Mouse (Mus musculus) hematopoietic multipotent progenitor cell, adult 10-12 weeks (in vitro differentiated cells): Measurements from ENCODE around the gene Kif4. TPM values are rescaled to one million over a fixed set of nuclear protein-coding genes. Genes with fewer than 3 reads are reported as not detected.

Source experiments
- polyA plus RNA-seq: library from polyadenylated mRNA; stranded (reverse); fragments of >175 nt; gene quantifications from 2 replicates; pipeline ENCODE4 v1.2.3, GENCODE M21; 2012; ENCODE audit warnings: low replicate concordance

The Kif4 gene
- polyA plus RNA-seq, result 0.55 and 1.2 TPM in 2 replicates

GRCm38 (mm10) chrX:100625546-100625801, at the start of gene Kif4:
Kif4 (plus strand) TSS chrX:100625737.

GRCm38 (mm10) chrX:100594791-100595190, 30.7 kb upstream of the Kif4 start, which contains the start of gene P2ry4:
P2ry4 (minus strand) TSS chrX:100594869.

DNA sequence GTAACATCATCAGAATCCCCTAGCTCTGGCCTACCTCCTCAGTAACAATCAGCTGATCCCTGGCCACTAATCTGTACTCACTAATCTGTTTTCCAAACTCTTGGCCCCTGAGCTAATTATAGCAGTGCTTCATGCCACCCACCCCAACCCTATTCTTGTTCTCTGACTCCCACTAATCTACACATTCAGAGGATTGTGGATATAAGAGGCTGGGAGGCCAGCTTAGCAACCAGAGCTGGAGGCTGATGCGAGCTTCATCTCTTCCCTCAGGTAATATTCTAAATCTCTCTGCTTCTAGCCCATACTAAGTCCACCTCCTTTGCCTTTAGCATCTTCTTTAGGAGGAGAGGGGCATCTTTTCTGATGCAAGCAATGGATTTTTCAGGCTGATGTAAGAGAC, 20.2 kb upstream of the Kif4 start, which contains the start of gene Arr3:
Gene Arr3 (plus strand): TSS at position 184 of the 400 bp plus-strand sequence.

DNA sequence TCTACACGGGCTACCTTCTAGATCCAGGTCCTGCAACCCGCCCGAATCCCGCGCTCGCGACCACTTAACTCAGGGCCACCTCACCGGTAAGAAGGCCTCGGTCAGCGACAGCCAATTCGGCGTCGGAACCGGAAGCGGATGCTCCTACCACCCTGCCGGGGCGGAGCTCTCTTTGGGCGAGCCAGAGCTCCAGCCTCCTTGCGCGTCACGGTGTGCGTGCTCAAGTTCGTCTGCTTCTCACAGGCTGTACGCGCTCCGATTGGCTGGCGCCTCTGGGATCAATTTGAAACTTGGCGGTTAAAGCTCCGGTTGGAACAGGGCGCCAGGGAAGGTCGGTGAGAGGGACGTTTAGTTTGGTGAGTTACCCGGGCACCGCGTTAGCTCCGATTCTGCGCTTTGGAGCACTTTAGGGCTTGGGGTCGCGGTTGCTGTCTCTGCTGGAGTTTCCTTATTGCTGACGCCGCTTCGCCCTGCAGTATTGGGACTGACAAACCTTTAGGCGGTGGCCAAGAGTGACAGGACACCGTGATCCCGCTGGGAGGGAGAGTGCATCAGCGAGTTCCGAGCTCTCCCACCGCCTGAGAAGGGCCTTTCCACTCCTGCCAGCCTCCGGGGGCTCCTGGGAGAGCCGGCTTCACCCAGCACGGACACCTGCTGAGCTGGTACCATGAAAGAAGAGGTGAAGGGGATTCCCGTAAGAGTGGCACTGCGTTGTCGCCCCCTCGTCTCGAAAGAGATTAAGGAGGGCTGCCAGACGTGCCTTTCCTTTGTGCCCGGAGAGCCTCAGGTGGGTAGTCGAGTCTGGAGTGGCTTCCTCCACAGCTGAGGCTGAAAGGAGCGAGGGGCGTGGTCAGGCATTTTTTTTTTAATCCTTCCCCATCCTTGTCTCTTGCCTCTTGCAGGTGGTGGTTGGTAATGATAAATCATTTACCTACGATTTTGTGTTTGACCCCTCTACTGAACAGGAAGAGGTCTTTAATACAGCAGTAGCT, 561 bp downstream of the Kif4 start, which contains the start of gene Pdzd11:
Gene Pdzd11 (minus strand): TSS at position 767 of the 992 bp plus-strand sequence.

GRCm38 (mm10) chrX:100729665-100730188, 104.2 kb downstream of the Kif4 start, which contains the start of gene Gdpd2:
Gdpd2 (plus strand) TSS chrX:100729873.

GRCm38 (mm10) chrX:100767181-100767884, 141.8 kb downstream of the Kif4 start, which contains the start of gene Dlg3:
Dlg3 (plus strand) TSS chrX:100767722.

Other genes with a start within 250 kb of the Kif4 start
- gene Otud6a, start 196.7 kb upstream of the Kif4 start, polyA plus RNA-seq, result not detected in 2 replicates
- gene Awat2, start 183.0 kb upstream of the Kif4 start, polyA plus RNA-seq, result 0.06 TPM in 1 of 2 replicates, not detected in the other
- gene Igbp1, start 131.4 kb upstream of the Kif4 start, polyA plus RNA-seq, result 5.7 and 18.6 TPM in 2 replicates
- not detected in 2 replicates for gene Dgat2l6, start 100.9 kb upstream of the Kif4 start, polyA plus RNA-seq
- gene Awat1, start 53.5 kb upstream of the Kif4 start, polyA plus RNA-seq, result not detected in 2 replicates
- gene P2ry4, start 30.9 kb upstream of the Kif4 start, polyA plus RNA-seq, result not detected in 2 replicates
- not detected in 2 replicates for gene Arr3, start 20.2 kb upstream of the Kif4 start, polyA plus RNA-seq
- 1.4 and 8.0 TPM in 2 replicates for gene Pdzd11, start 831 bp downstream of the Kif4 start, polyA plus RNA-seq
- 0.05 and 1.00 TPM in 2 replicates for gene Gdpd2, start 104.1 kb downstream of the Kif4 start, polyA plus RNA-seq
- gene Dlg3, start 142.0 kb downstream of the Kif4 start, polyA plus RNA-seq, result 1.4 and 2.1 TPM in 2 replicates